Mouse (Mus musculus): ENCODE data around the gene Egln3. TPM values are rescaled to one million over a fixed set of nuclear protein-coding genes. Genes with fewer than 3 reads are reported as not detected.

The Egln3 gene
- polyA plus RNA-seq (2012; ENCODE audit: low replicate concordance), result 0.15 and 0.50 TPM in 2 replicates

DNA sequence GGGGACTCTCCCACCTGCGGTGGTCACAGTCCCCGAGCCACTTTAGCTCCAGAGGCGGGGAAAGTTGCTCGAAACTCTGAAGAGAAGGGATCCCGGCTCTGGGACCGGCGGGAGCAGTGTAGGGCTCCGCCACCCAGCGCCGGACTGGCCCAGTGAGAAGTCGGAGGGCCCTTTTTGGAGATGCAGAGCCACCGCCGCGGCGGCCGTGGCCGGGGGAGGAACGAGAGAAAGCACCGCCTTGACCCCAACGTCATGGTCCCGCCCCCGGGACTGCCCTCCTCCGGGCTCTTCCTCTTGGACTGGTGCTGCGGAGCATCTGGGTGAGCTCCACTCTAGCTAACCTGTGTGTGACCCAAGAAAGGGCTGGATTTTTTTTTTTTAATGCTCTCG, at the start of gene Egln3:
Gene Egln3 (minus strand): TSS at position 205 of the 390 bp plus-strand sequence.

All from leukemia stem cell, adult 10-12 weeks (primary cell).